15 mouse cellular contexts compared by ENCODE assay signal in the genomic region with DNA sequence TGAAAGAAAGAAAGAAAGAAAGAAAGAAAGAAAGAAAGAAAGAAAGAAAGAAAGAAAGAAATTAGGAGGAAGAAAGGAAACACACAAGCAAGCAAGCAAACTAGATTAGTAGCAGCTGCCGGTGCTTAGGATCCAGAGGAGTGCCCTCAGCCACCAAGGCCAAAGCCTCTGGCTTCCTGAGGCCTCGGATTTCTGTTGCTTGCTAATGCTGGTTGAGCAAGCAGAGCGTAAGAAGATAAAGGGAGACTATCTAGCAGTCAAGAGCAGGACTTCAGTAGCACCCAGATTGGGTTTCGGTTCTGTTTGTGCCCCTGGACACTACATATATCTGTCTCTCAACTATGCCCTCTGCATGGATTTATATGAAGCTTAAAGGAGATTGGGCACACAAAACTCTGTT.
"Had no signal": no experiment of that assay in that cellular context is flagged by ENCODE, and none has a peak within 500 bp of the region (broad histone marks: within the 10 kb centered on the region; RNA-seq: fewer than 3 reads in every experiment).

No protein-coding gene starts in this region.

- DNase-seq: liver, postnatal 0 days; lung, adult 2 months; lung, postnatal 14 days; lung, postnatal 36 days; midbrain, embryonic 14.5 days; retina, postnatal 1 day; right cerebral cortex, adult 18-20 months; right cerebral cortex, postnatal 25 days; right cerebral cortex, postnatal 4 days; spleen, adult 18-20 months; thymus, adult 18-20 months; thymus, postnatal 14 days; thymus, postnatal 36 days had no signal

- ATAC-seq: liver, postnatal 0 days; lung, postnatal 0 days; midbrain, embryonic 16.5 days had no signal
